Mouse (Mus musculus) NIH3T3 (cell line): ENCODE measurements at regions not wholly inside any gene's neighbourhood (a gene's known extent, or its start where the extent isn't known, plus 50 kb on each side); places are given as distances from the start of the nearest gene placed in this dataset.

Source experiments
- DNase-seq: peaks from one replicate; pipeline ENCODE4 v3.0.0-alpha.2; 2012; ENCODE audit warnings: low read depth

DNA sequence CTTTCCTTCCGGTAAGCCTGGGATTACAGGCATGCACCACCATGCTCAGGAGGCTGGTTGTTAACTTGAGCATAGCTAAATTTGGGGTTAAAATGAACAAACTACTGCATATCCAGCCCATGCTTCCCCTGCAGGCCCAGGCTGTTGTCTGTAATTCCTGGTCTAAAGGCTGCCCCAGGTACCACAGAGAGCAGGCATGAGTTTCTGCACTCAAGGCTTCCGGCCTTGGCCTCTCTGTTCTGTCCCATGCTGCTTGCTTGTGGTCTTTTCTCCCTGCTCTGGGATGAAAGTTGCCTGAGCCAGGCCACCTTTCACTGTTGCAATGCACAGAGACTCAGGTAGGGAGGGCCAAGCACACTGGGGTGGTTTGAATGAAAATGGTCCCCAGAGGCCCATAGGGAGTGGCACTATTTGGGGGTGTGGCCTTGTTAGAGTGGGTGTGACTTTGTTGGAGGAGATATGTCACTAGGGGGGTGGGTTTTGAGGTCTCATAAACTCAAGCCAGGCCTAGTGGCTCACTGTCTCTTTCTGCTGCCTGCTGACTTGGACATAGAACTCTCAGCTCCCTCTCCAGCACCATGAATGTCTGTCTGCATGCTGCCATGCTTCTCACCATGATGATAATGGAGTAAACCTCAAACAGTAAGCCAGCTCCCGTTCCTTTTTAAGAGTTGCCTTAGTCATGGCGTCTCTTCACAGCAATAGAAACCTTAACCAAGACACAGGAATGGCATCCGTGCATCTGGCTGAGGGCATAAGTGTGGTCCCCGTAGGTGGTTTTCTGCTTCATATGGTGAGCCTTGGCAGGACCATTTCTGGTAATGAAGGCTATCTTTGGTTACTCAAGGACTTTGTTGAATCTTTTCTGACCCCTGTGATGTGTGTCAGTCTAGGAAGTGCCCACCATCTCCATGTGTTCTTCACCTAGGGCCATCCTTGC, 86.7 kb upstream of the Zfp366 start:
- no peak for DNase-seq

DNA sequence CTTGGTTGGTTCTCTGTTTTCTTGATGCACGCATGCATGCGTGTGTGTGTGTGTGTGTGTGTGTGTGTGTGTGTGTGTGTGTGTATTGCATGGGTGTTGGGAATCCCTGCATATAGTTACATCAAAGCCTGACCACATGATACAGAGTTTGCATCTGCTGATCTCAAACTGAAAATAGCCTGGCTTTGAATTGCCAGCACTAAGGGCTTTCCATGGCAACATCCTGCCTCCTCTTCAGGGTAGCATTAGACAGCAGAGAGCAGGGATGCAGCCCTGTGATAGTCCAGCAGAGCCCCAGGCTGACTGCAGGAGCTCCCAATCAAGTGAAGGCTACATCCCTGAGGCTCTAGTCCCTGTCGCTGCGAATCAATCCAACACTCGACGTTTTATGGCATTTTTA, 87.8 kb upstream of the Zfp366 start:
- no peak for DNase-seq

DNA sequence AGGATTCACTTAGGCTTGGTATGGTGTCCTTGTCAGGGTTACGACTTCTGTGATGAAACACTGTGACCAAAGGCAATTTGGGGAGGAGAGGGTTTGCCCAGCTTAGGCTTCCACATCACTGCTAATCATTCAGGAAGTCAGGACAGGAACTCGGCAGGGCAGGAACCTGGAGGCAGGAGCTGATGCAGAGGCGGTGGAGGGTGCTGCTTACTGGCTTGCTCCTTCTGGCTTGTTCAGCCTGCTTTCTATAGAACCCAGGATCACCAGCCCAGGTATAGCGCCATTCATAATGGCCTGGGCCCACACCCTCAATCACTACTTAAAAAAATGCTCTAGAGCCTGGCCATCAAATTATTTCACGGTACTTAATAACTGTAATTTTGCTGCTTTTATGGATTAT, 89.6 kb upstream of the Zfp366 start:
- no peak for DNase-seq

DNA sequence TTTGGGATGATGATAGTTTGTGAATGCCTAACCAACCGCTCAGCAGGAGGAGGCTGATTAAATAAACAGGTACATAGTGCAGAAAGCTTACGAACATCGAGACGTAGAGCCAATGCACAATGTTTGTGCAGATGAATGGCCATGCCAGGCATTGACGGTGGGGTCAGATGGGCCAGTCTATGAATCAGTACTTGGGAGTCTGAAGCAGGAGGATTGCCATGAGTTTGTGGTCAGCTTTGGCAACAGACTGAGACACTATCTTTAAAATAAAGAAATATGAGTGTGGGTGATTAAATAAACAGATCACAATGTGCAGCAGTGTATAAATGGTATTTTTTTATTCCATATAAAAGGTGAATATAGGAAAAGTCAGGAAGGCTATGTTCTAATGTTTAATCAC, 90.4 kb upstream of the Zfp366 start:
- peak; percentile 91 for DNase-seq

DNA sequence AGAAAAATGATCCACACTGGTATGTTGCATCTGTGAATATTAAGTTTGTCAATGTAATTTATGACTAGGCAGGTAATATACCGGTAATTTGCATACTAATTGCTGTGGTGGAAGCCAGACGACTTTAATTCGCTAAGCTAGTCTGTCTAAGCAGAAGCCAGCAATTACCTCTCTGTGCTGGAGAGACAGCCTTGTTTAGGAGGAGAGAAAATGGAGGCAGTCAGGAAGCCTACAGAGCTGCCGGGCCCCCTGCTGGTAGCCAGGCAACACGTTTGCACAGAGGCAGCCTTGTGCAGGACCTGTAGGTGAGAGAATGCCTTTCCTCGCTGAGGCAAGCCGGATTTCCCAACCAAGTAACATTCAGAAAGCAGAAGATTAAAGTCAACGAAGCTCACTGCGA, 91.4 kb upstream of the Zfp366 start:
- DNase-seq, result peak; percentile 86

DNA sequence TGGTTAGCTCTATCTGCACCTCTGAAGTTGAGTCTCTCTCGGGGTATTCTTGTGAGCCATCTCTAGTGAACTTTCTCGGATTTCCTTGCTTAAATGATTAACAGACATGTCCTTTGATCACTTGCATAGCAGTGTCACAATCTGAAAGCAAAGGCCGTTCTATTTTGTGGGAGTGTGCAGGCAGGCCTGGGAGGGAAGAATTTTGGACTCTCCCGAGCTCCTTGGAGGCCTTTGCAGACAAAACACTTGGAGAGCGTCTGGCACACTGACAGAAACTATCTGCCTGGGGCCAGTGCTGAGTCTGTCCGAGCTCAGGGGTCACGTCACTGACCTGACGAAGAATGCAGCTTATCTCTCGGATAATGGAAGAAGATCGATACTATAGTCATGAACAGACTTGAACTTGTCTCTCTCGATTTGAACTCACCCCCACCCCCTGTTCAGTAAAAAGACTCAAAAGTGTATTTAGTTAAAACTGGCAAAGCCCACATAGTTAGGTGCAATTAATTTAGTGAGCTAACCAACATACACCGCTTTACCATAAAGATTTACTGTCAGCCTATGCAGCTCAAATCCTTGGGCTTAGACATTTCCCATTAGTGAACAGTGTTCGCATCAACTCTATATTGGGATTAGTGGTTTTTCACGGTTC, 92.2 kb upstream of the Zfp366 start:
- peak; percentile 62 for DNase-seq

DNA sequence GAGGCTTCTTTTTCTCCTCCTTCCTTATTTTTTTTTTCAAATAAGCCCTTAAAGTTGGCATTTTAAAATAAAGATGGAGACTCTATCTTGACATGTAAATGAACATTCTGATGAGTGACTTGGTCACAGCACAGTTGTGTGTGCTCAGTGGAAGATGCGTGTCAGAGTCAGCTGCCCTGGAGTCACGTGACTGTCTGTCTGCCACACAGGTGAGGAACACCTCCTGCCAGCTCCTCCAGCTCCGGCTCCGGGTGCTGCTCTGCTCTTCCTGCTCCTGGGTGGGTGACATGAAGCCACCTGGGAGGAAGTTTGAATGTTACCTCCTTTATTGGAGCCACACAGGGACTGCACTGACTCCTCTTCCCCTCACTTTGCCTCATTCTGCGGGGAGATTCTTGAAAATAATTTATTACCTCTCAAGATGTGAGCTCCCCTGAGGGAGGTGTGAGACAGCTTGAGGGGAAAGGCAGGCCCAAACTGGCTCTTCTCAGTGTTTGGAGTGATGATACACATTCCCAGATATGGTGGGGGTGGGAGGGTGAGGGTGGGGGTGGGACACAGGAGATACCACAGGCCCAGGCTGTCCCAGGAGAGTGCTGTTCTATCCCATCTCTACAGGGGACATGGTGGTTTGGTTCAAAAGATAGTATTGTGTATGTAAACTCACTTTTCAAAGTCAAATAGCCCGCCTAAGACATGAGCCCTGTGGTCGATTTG, 92.9 kb upstream of the Zfp366 start:
- no peak for DNase-seq

DNA sequence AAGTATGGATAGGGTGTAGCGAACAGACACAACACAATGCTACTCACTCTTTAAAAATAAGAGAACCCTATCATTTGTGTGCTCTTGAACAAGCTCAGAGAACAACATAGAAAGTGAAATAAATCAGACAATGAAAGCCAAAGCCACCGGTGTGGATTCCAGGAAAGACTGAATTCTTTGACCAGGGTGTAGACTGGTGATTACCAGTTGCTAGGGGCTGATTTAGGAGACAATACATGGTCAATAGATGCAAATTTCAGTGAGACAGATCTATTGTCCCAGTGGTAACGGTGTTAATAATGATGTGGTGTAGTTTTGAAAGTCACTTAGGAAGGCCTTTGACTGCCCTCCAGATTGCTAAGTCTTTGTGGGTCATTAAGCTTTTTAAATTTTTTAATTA, 94.3 kb upstream of the Zfp366 start:
- no peak for DNase-seq

DNA sequence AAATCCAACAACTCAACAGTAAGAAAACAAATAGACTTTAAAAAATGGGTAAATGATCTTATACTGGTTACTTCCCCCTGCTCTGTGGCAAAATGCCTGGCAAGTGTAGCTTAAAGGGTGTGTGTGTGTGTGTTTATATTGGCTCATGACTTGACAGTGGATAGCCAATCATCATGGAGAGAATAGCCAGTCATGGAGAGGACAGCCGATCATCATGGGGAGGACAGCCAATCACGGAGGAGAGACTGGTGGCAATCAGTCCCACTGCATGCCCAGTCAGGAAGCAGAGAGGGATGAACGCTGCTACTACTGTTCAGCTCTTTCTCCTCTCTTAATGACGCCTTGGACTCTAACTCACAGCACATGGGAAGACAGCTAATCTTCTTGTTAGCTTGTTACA, 96.3 kb upstream of the Zfp366 start:
- peak; percentile 38 for DNase-seq

DNA sequence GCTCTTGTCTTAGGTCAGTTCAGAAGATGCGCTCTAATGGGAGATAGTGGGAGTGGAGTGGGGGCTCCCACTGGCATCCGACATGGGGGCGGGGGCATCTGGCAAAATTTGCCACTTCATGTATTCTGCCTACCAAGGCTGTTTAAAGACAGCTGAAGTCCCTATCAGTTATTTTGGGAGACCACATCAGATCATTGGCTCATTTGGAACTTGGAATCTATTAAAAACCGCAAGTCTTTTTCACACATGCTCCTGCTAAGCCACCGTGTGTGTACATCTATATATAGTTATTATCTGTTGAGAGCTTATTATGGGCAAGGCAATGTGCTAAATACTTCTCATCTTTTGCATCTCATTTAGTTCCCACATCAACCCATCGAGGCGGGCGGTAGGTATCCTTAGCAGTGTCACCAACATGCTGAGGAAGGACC, 95.0 kb upstream of the 1700024P04Rik start:
- no peak for DNase-seq

DNA sequence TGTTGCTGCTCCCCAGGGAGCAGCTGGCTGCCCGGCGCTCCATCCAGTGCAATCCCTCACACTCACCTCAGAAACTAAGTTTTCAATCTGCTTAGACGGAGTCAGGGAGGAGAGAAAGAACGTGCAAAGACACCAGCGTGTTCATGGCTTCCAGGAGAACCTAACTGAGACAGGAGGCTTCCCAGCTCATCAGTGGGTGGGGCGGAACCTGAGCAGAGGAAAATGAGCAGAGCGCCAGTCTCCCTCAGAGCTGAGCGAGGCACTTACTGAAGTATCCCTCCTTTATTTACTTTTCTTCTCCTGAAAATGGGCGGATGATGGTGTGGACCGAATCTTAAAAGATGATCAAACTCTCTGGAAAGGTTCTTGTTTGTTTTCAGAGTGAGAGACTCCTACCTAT, 94.3 kb upstream of the 1700024P04Rik start:
- DNase-seq, result no peak

DNA sequence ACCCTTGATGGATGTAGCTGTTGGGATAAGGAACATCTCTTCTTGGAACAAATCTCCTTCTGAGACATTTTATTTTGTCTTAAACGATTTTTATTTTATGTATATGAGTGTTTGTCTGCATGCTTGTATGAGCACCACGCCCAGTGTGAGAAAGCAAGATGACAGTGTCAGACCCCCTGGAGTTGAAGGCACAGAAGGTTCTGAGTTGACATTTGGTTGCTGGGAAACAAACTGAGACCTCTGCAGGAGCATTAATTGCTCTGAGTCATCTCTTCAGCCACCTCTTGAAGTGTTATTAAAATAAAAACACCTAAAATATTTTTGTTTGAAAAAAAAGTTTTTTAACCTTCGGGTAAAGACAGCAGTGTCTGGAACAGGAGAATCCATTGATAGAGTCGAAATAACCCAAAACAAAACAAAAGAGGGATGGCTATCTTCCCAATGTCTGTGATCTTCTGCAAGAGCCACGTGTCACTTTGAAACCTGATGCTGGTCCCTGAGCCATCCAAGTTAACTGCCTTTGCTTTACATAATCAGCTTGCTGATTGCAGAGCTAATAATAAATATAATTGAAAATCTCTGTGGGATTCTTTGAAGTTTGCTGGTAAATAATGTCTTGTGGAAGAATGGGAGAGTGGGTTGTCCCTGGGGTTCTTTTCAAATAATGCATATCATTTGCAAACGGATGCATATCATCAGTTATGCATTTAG, 92.8 kb upstream of the 1700024P04Rik start:
- no peak for DNase-seq

DNA sequence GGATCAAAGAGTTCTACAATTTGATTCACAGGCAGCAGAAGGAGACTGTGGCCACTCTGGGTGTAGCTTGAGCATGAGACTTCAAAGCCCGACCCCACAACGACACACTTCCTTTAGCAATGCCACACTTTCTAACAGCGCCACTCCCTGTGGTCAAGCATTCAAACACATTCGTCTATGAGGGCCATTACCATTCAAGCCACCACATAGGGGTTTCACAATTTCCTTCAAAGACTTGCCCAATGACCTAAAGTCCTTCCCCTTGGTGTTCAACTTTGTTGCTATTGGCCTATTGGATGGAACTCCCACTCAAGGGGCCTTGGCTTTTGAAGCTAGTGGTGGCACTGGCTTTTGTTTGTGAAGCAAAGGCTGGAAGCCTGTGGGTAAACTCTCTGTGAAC, 91.1 kb upstream of the 1700024P04Rik start:
- no peak for DNase-seq

DNA sequence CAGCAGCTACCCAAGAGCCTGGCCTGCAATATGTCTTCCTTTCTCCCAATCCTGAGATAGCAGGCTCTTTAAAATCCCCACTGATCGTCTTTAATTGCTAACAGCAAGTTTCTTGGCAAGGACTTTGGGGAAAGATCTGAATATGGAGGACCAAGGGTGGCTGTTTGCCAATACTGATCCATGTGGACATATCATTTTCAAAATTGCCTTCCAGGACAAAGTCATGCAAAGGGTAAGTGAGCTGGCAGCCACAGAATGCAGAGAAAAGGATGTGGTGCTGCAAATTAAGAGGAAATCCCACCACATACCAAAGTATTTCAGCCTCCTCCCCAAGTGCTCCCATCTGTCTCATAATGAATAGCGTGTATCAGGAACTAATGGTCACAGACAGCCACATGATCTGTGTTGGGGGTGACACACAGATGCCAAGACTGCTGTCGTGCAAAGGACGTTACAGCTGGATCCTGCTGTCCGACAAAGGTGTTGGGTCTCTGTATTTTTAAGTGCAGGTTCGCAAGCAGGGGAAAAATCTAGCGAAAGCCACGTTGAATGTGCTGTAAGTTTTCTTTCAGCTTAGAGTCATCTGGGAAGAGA, 87.6 kb upstream of the 1700024P04Rik start:
- DNase-seq, result peak; percentile 78

DNA sequence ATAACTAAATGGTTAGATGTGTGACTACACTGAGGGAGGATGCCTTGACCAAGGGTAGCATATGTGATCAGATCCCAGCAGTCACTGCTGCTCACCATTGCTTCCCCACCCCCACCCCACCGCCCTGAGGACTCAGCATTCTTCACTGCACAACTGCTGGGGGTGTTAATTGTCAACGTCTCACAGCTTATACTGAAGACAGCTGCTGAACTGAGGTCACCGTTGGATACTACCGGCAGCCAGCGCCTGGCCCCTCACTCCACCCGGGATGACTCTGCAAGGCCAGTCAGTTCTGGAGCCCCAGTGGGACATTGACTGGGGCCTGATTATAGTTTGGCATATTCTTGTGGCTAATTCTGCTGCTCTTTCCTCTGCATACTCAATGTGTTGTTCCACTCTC, 87.0 kb upstream of the 1700024P04Rik start:
- no peak for DNase-seq

DNA sequence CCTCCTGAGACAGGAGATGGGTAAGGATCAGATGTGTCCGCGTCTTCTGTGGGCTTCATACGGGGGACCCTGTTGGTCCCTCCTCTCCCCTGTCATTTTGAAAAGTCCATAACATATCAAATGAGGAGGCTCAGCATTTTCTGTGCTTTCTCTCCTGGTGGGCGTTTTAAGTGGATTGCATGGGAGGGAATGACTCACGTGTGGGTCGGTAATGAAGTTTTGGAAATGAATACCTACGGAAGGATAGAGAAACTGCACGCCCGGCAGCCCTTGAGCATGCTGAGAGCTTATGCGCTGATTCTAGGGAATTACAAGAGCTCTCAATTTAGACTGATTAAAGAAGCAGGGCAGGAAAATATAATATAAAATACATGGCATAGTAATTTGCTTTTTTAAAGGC, 85.4 kb upstream of the 1700024P04Rik start:
- no peak for DNase-seq

DNA sequence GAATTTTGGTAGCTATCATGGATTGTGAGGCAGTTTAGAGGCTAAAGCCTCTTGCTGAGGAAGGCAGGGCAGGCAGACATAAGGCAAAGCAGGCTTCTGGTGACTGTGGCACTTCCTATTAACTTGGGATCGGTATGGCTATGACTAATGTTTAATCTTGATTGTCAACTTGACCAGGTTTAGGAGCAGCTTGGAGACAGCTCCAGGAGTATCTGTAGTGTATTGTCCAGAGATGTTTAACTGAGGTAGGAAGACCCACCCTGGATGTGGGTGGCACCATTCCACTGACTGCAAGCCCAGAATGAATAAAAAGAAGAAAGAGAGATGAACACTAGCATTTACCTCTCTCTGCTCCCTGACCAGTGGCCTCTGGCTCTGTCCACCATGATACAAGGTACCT, 83.1 kb upstream of the 1700024P04Rik start:
- no peak for DNase-seq

DNA sequence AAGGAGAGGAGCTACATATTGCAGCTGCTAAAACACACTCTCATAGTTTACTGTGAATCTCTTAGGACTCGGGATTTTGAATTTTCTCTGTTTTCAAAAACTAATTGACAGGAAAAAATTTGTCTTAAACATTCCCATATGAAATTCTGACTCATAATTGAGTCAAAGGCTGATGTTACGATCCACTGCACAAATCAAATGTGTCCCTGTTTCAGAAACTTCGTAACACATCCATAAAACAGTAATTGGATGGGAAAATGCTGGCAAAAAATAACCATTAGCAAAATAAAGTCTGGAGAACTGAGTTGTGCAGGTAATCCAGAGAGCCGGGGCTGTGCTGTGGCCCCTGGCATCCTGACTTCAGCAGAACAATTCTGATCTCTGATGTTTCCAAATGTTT, 79.1 kb upstream of the 1700024P04Rik start:
- DNase-seq, result peak; percentile 44

DNA sequence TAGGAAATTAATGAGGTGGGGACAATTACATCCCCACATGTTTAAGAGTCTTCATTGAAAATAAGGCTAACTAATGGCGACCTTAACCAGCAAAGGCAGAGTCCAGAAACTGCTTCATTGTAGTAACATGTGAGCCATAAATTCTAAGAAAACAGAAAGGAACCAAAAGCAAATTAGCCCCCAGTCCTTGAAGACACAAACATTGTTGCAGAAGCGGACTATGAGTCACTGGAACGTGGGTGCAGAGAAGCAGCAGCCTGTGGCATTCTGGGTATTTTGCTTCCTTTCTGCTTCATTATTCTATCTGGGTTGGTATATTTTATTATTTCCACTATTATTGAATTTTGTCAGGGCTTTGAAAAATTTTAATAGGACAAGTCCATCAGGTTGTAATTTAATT, 78.6 kb upstream of the 1700024P04Rik start:
- DNase-seq, result peak; percentile 73

DNA sequence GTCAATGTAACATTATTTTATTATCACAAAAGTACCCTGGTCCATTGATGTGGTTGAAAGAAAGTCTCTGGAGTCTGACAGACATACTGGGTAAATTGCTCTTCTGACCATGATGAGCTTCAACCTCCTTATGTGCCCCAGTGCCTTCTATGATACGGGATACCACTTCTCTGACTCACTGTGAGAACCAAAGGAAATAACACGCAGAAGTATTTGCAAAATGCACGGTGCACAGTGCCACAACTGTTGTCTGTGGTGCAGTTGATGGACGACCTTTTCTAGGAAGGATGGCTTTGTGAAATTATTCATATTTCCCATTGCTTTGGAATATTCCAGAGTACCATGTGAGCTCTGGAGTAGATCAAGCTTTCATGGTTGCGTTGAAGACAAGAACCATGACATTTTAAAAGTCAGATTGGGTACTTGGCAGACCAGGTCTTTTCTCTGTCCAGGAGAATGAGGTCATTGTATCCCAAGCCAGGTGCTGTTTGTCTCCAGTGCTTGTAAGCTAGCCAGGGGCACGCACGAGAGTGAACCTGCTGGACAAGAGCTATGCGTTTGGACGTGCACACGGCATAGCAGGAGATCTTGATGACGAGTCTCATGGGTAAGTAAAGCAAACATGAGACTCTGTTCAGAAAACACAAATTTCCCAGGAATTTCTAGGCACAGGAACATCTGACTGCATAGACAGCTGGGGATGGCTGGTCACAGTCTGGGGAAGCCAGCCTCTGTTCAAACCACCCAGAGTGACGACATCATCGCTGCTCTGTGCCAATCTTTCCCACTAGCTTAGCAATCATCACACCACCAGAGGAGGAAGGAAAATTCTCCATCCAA, 74.0 kb upstream of the 1700024P04Rik start:
- DNase-seq, result peak; percentile 83

DNA sequence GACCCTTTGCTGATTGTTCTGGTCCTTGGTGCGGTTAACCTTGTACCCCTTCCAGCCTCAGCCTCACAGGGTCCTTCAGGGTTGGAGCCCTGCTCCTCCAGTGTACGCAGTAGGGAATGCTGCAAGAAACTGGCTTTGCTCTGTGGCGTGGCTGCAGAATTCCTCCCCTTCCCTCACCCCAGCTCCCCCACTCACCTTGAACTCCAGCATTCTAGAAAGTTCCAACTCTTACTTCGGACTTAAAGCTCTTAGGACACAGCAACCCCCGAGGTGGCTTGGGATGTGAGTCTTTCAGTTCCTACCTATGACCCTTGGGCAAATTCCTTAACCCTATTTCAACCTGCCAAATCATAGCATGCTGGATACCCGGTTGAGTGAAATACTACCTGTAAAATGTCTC, 73.3 kb upstream of the 1700024P04Rik start:
- no peak for DNase-seq
